Mouse (Mus musculus) gastrocnemius, postnatal 14 days (tissue): ENCODE measurements around the gene Klrb1. TPM values are rescaled to one million over a fixed set of nuclear protein-coding genes. Genes with fewer than 3 reads are reported as not detected.
"Not testable (repeated sequence)": the region's sequence is repeated elsewhere in the genome, so short reads cannot be mapped to it uniquely, and the experiment has no call there.

Experiments
- DNase-seq: peaks from one replicate; pipeline ENCODE4 v3.0.0; 2021; ENCODE audit warnings: mixed read lengths
- intact Hi-C: fragments of 180-260 bp; cut with DNase I; formaldehyde crosslinking; loops from one replicate; pipeline ENCODE4 v1.15.1; 2025; ENCODE audit warnings: low total_unique reads
- total RNA-seq, 2 experiments: library from RNA; stranded (reverse); gene quantifications; 2 replicates each; pipeline ENCODE4 v1.2.3; 2021

The Klrb1 gene
- total RNA-seq, 2 experiments from 2014 or later, result not detected

- DNase-seq, intact Hi-C loops: not testable (repeated sequence)
These were observed 24.1 kb upstream of the Klrb1 start for GRCm38 (mm10) chr6:128747006-128747405.

- intact Hi-C loops, result no loop called here
- DNase-seq, result no peak
These were observed 14.6 kb upstream of the Klrb1 start for GRCm38 (mm10) chr6:128737445-128737844.

GRCm38 (mm10) chr6:128736100-128736499, 13.2 kb upstream of the Klrb1 start:
- DNase-seq, result no peak

GRCm38 (mm10) chr6:128734896-128735295, 12.0 kb upstream of the Klrb1 start:
- no peak for DNase-seq
- intact Hi-C loops, result no loop called here

More at GRCm38 (mm10) chr6:128736100-128736499, 13.2 kb upstream of the Klrb1 start:
- intact Hi-C loops, result no loop called here

- intact Hi-C loops, result no loop called here
- no peak for DNase-seq
These were observed 11.2 kb upstream of the Klrb1 start for GRCm38 (mm10) chr6:128733908-128734679.

- intact Hi-C loops, result no loop called here
- no peak for DNase-seq
These were observed 9.2 kb upstream of the Klrb1 start for GRCm38 (mm10) chr6:128732032-128732431.

- DNase-seq, result no peak
- intact Hi-C loops, result no loop called here
These were observed 21.2 kb downstream of the Klrb1 start for GRCm38 (mm10) chr6:128701691-128702090.

- DNase-seq, result no peak
- intact Hi-C loops, result no loop called here
These were observed 43.3 kb downstream of the Klrb1 start for GRCm38 (mm10) chr6:128679574-128679973.

GRCm38 (mm10) chr6:128669936-128670335, 52.9 kb downstream of the Klrb1 start:
- intact Hi-C loops, result no loop called here
- no peak for DNase-seq

GRCm38 (mm10) chr6:128662206-128662605, 60.7 kb downstream of the Klrb1 start, which contains the start of gene Clec2h:
Clec2h (plus strand) TSS chr6:128662385.
- no peak for DNase-seq
- intact Hi-C loops, result no loop called here

- no peak for DNase-seq
- intact Hi-C loops, result no loop called here
These were observed 61.6 kb downstream of the Klrb1 start for GRCm38 (mm10) chr6:128661249-128661648.

Other genes starting within 250 kb of the Klrb1 start
- not detected for gene Pzp, start 196.3 kb downstream of the Klrb1 start, total RNA-seq
- not detected for gene A2ml1, start 141.5 kb downstream of the Klrb1 start, total RNA-seq
- not detected for gene Klrb1a, start 99.5 kb downstream of the Klrb1 start, total RNA-seq
- gene Clec2h, start 60.7 kb downstream of the Klrb1 start, total RNA-seq, result not detected
- gene Klrb1c, start 66.2 kb upstream of the Klrb1 start, total RNA-seq, result under 1 TPM in 1 of 2 experiments, not detected in 1; 0.14 TPM
- gene Gm44511, start 103.3 kb upstream of the Klrb1 start, total RNA-seq, result not detected
- not detected for gene Klrb1b, start 103.3 kb upstream of the Klrb1 start, total RNA-seq
- not detected for gene Clec2i, start 164.5 kb upstream of the Klrb1 start, total RNA-seq
- gene BC035044, start 168.1 kb upstream of the Klrb1 start, total RNA-seq, result under 1 TPM in 1 of 2 experiments, not detected in 1; 0.13 TPM
- gene Clec2g, start 211.3 kb upstream of the Klrb1 start, total RNA-seq, result 1 to 10 TPM; 2.0 to 3.6 TPM